Mouse (Mus musculus) spleen, postnatal 36 days (tissue): ENCODE results near the gene Pex26.

Experiments
- DNase-seq, 2 experiments: peaks; one replicate each; pipeline ENCODE4 v3.0.0; 2022; ENCODE audit warnings: low spot score in 2 of 2, mixed read lengths in 1 of 2

The Pex26 gene

DNA sequence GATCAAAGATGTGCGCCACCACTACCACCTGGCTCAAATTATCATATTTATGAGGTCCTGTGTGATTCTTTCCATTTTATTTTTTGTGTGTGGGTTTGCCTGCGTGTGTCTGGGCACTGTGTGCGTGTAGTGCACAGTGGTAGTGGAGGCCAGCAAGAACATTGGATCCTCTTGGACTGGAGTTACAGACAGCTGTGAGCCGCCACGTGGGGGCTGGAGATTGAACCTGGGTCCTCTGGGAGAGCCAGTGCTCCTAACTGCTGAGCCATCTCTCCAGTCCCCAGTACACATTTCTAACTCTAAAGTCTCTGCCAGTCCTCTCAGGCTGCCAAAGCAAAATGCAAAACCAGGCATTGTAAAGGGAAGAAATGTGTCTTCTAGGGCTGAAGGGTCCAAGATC is 23.0 kb downstream of the Pex26 start:
- DNase-seq: no peak

DNA sequence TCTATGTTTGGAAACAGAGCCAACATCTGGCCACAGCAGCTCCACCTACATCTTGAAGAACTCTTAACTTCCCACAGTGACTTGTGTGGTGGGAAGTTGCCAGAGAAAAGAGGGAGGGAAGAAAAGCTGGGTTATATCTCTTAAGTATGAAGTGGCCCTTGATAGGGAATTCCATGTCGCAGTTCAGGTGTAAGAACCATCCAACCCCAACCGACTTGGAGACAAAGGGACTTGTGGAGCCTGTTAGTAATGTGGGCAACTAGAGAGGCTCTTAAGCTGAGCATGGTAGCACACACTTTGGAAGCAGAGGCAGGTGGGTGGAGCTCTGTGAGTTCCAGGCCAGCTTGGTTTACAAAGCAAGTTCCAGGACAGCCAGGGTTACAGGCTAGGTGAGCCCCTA is 26.1 kb downstream of the Pex26 start:
- DNase-seq: no peak

DNA sequence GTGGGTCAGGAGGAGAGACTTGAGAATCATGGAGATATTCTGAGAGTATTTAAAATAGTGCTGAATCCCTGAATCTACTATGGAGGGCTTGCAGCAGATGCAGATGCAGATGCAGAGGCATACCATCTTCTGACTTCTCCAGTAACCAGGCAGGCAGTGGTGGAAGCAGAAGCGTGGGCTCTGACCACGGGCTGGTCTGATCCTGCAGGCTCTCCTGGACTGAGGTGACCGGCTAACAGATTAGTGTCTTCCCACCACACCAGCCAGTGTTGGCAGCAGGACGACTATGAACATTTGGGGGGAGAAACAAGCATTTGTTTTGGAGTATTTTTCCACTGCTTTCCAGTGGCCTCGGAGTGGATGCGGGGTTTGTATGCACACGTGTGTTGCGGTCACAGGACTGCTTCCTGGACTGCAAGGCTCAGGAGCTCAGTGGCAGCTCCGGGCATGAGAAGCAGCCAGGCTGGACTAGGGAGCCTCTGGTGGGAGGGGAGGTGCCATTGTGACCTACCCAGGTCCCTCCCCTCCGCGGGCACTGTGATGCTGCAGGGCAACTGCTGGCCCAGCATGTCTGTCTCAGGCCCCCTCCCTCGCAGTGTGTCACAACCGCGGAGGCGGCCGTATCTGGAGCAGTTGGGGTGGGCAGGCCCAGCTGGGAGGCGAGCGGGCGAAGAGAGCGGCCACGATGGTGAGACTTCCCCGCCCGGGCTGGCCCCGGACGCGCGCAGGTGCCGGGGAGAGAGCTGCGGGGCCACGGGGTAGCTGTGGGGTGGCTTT is 26.9 kb downstream of the Pex26 start, which contains the start of gene Tuba8:
TSS of gene Tuba8 (plus strand) at position 548 of the 777 bp plus-strand sequence.
- peak; percentile 14 to 32 for DNase-seq

DNA sequence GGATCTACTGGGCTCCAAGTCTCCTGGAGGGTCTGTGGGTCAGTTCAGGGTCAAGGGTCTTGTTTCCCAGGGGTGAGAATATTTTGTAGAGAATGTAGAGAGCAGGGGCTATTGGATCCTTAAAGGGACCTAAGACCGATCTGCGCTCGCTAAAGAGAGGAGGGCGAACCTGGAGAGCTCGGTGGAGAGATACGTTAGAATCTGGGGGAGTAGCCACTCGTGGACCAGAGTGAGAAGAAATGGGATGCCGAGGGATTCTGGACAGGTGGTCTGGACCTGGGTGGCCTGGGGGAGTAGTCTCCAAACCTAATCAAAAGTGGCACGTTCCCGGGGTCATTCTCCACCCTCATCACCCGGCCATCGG is 27.4 kb downstream of the Pex26 start:
- no peak for DNase-seq

DNA sequence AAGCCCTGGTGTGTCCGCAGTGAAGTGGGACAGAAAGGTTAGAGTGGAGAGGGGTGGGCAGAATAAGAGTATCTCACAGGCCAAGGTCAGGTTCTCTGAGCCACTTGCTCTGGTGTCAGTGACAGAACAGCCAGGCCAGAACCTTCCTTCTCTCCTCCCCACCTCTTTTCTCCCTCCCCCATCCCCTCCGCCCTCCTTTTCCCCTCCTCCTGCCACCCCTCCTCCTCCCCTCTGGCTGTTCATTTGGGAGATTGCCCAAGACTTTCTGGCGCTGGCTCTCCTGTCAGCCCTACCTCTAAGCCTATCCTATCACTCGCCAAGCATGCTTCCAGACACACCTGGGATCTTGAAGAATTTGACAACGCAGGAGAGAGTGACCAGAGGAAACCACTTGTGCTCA is 28.3 kb downstream of the Pex26 start:
- no peak for DNase-seq

DNA sequence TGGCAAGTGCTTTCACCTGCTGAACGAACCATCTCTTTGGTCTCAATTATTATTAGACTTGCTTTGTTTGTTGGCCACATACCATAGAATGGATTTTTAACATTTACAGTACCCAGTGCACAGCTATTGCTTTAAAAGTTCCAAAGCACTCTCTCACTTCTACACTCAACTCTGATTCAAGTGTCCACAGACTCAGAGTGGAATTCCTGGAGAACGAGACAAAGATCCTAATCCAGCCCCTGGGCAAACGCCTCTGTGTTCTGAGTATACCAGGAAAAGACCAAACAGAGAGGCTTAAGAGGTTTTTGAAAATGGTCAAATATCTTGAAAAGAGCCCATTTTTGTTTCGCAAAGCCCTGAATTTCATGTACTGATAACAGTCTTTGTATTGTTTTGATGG is 29.5 kb downstream of the Pex26 start:
- DNase-seq: no peak

DNA sequence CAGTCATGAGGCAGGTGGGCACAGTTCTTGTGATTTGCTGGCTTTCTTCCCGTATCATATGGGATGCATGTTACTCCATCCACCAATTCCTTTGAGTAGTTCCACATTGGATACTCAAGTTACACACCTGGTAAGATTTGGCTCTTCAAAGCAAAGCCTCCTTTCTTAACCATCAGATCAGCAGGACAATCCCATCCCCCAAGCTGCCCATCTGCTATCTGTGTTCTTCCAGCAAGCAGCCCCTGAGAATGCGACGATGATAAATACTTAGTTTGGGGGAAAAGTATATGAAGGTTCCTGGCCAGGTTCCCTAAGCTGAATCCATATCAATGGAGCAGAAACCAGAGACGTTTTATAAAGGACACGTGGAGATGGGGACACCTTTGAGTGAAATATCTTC is 30.8 kb downstream of the Pex26 start:
- DNase-seq: no peak

DNA sequence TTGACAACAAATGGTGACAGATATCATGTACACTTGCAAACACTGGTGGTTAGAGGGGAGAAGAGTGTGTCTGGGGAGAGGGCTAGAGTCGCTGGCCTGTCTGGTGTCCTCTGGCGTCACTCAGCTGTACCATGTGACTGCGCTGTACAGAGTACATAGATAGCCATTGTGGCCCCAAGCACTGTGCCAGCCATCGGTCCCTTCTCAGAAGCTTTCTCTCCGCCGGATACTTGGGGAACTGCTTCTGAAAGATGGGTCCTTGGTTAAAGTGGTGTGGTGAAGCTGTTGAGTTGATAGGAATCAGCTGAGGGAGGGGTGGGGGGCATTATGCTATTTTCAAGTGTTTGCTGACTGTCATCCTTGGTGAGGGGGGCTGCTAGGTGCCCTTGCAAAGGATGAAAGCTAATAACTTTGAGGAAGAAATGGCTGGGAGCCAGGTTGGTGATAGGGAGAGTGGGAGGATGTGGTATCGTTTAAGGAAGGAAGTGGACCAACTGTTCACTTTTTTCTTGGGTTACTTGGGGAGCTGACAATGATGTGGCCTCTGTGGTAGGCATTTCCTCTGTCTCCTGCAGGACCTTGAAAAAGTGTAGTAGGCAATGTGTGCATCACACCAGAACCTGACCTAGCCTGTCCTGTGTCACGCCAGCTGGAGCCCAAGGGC is 31.3 kb downstream of the Pex26 start:
- peak in 1 of 2 experiments; percentile 29 for DNase-seq

DNA sequence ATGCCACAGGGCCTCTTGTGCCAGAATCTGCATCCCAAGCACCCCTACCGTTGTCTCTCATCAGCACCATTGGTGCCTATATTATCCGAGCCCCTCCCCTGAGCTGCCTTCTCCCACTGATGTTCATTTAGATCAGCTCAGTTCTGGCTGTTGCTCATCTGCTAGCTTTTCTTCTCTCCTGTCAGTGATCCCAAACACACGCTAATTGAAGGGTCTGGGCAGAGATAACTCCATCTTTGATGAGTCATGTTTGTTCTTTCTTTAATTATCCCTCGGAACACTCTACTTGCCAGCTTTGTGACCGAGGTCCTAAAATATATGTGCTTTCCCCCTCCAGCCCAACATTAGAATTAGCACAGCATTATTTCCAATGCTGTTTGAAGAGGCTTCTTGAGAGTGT is 31.9 kb downstream of the Pex26 start:
- DNase-seq: no peak

DNA sequence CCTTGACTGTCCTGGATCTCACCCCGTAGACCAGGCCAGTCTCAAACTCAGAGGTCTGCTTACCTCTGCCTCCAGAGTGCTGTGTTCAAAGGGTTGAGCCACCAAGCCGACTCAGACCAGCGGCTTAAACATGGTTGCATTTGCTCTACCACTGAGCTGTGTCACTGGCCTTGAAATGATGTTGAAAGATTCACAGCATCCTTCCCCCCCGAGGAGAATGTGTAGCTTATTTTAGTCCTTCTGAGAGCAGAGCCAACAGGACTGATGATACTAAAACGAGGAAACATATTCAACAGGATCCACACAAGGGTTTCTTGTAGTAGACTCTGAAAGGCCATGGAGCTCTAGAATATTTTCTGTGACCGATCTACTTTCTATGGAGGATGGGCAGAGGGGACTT is 32.4 kb downstream of the Pex26 start:
- DNase-seq: no peak

DNA sequence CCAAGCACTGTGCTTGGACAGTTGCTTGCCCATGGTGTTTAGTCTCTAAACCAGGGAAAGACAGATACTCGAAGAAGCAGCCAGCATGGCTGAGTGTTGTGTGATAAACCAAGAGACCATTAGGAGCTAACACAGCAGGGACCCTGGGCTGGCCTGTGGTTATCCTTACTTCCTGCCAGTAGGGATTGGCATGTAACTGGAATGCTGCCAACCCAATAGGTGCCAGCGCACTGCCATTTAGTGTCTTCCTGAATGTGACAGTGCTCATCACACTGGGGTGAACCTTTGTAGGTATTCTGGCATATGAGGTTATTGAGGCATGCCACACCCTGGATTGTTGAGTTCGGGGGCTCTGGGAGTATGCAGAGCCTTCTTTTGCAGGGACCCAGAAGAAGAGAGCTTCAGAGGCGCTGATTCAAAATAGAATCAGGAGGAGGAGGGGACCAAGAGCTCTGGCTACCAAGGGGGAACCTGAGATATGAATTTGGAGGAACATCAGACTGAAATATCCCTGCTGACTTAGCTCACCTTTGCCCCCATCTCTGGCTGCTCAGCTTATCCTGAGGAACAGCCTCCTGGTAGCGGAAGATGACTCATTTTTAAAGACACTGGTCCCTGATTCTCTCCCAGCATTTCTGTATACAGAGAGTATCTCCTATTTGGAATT is 33.3 kb downstream of the Pex26 start:
- no peak for DNase-seq

DNA sequence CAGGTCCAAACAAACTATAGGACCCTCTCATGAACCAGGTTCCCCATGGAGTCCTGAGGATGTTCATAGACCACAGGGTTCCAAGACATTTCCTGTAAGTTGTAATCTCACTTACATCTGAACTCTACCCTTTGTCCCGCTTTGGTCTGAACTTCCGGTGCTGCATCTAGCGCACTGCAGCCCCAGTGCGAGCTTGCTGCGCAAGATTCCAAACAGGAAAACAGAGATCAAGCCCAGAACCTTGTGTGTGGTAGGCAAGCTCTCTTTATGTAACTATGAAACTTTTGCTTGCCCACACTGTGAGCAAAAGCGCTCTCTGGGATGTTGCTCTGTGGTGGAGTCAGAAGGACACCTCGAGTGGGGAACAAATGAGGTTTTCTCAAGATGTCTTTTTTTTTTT is 34.5 kb downstream of the Pex26 start:
- no peak for DNase-seq

DNA sequence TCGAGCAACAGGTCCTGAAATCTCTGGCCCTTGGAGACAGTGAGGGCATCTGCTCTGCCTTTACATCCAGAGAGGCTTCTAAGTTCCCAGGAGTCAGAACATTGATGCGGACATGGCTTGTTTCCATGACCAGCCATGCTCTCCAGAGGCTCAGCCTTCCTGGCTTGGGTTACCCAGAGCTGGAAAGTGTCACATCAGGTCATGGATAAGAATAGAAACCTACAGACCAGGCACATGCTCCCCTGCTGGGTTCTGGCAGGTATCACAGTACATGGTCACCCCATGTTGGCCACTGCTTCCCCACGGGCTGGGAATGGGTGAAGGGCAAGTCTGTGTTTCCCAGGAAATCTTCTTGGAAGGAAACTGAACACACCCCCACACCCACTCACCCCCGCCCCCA is 35.9 kb downstream of the Pex26 start:
- DNase-seq: no peak

DNA sequence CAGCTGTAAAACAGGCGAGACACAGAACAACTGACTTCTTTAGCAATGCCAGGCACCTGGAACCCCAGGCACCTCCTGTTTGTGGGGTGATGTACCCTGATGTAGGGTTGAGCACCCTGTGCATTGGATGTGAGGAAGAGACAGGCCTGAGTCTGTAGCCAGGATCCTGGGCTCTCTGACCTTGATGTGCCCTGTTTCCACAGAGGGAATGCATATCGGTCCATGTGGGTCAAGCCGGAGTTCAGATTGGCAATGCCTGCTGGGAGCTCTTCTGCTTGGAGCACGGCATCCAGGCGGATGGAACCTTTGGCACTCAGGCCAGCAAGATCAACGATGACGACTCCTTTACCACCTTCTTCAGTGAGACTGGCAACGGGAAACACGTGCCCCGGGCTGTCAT is 36.7 kb downstream of the Pex26 start:
- no peak for DNase-seq

DNA sequence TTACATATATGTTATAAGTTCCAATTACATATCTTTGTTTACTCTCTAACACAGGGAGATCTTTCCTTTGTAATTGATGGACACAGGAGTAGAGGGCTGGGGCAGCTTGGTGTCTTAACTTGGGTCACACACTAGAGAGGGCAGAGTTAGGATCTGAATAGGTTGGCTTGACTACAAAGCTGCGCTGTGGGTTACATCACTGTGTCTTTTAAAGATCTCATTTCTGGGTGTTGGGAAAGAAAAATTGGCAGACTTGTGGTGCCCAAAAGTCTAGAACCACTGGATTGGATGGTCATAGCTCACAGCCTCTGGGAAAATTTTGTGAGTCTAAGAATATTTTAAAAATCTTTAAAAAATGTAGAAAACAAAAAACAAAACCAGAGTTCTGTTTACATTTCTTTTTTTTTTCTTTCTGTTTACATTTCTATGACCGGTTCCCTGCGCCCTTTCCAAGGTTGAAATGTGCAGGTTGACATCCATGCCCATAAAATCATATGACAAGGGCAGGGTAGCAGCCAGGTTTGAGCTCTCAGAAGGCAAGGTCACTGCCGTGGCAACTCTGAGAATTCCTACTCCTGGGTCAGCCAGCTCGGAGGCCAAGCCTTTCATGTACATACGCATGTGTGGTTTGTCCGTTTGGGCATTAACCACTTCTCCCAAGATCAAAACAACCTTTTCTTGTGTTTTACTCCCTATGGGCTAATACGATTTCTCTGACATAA is 38.6 kb downstream of the Pex26 start:
- DNase-seq: no peak

DNA sequence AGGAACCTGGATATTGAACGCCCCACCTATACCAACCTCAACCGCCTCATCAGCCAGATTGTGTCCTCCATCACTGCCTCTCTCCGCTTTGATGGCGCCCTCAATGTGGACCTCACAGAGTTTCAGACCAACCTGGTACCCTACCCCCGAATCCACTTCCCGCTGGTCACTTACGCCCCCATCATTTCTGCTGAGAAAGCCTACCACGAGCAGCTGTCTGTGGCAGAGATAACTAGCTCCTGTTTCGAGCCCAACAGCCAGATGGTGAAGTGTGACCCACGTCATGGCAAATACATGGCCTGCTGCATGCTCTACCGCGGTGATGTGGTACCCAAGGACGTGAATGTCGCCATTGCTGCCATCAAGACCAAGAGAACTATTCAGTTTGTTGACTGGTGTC is 39.5 kb downstream of the Pex26 start:
- no peak for DNase-seq

DNA sequence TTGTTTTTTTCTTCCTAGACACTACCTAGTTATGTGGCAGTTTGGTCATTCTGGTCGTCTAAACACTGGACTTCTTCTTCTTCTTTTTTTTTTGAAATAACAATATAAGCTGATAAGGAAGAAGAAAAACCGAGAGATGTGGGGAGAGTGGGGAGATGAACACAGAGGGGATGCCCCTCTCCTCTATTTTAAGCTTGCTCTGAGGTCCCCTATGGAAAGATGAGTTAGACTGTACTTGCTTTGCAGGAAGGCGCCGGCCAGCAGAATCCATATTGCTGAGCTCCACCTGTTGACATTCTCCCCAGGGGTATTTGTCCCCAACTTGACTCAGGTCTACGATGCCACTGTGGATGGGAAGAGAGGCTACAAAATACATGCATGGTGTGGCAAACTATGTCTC is 40.6 kb downstream of the Pex26 start:
- DNase-seq: no peak

DNA sequence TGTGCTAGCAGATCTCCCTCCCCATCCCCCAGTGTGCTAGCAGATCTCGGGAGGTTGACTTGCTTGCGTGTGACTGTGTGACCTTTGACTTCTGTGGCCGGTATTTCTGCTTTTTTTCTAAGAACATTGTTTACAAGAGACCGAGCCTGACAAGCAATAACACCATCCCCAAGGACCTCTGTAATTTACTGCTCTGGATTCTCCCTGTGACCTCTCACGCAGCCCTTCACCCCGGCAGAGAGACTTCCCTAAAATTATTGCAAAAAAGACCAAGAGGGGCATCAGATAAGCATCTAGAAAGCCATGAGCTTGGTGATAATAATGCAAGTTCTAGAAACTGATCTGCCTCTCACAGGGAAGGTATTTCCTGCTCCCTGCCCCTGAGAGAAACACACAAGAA is 41.5 kb downstream of the Pex26 start:
- no peak for DNase-seq

DNA sequence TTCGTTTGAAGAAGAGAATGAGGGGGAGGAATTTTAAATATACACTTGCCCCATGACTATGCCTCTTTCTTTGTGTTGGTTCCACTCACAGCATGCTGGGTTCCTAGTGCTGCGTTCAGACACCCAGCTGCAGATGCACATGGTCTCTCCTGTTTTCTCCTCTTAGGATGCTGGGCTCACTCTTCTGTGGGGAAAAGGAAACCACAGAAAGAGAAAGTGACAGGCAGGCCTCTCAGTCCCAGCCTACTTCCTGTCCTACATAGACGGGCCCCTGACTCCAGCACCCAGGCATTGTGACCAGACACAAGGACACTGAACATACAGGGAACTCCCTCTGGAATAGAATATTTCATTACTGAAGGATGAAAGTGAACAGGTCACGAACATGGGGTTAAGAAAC is 42.6 kb downstream of the Pex26 start:
- no peak for DNase-seq

DNA sequence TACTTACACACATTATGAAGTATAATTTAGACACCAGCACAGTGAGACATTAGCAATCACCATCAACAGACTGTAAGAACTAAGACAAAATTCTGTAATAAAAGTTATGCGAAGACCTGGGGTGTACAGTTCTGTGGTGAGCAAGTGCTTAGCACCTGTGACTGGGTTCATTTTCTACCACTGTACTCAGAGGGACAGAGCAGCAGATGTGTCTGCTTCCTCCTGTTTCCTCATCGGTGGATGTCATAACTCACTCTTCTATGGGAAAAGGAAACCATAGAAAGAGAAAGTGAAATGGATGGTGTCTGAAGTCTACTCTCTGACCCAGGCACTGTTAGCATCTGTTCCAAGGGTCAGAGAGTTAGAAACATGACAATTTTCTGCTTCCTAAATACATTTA is 43.3 kb downstream of the Pex26 start:
- no peak for DNase-seq

DNA sequence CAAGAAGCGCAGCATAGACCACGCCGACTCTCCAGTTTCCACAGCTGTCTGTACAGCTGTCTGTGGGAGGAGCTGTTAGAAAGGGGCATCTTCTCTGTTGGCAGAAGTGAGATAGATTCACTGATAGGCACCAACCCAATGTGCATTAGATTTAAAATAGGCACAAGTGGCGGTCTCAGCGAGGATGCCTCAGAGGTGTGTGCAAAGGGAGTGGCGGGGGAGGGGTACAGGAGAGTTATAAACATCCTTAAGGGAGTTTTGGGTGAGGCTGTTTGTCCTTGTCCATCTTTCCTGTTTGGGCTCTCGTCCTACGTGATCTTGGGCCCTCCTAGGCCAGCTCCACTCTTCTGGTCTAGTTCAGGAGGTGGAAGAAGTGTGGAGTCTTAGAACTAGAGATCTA is 45.0 kb downstream of the Pex26 start:
- DNase-seq: no peak

DNA sequence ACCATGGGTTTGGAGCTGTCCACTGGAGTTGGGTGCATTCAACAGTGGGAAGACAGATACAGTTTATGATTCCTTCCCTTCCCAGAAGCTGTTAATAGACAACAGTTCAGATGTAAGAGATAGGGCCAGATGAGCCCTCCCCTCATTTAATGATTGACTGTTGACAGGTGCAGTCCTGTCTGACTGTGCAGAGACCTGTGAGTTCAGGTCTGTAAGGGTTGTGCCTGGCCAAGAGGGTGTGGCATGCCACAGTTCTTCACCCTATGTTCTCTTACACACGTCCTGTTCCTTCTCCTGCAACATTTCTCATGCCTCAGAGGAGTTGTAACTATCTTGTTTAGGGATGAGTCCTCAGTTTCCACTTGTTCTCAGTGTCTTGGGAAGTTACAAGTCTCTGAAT is 49.2 kb downstream of the Pex26 start:
- DNase-seq: no peak
